Mouse (Mus musculus) bone marrow, adult 2 months (tissue): ENCODE results near the gene Fbxw8.

Source experiments
- CTCF ChIP-seq: fragments of 200-500 bp; IDR thresholded peaks from 2 replicates; pipeline ENCODE4 v1.5.1; 2011; ENCODE audit warnings: low read length, control low read depth; ENCODE audit not compliant: control insufficient read depth, insufficient read depth
- POLR2A ChIP-seq: fragments of 200-500 bp; IDR thresholded peaks from 2 replicates; pipeline ENCODE4 v1.6.1; 2011; ENCODE audit warnings: low read depth, mild to moderate bottlenecking, control low read depth, low read length, borderline replicate concordance; ENCODE audit not compliant: control insufficient read depth

DNA sequence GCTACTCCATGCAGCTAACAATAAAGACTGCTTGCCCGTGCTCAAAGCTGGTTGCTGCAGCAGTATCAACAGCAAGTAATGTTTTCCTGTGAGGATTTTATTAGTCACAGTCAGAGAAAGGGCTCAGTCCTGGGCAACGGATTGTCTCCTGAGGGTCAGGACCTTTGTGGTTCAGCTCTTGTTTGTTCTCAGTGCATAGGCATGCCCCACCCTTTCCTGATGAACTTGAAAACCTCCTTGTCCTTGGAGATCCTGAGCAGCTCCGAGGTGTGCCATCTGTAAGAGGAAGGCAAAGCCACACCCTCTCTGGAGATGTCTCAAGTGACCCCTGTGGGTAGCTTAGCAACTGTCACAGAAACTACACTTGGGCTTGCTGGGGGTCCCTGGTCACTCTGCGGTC is 5.4 kb upstream of the Fbxw8 start:
- TF ChIP-seq POLR2A (no peak), CTCF (no peak)
